Mouse (Mus musculus): ENCODE data around the gene Col25a1. TPM values are rescaled to one million over a fixed set of nuclear protein-coding genes. Genes with fewer than 3 reads are reported as not detected.
A peak's percentile ranks its signal among the peaks of the same experiment; 100 is the strongest.

Gene Col25a1
- total and polyA plus RNA-seq, 2 experiments from 2014 or later, result 4.2 to 15.7 TPM

- H3K4me1 ChIP-seq (ENCODE audit: insufficient read depth, low read length), result no peaks in the 10 kb centered on the region
- TF ChIP-seq CTCF (IDR thresholded peaks at IDR 0.05; ENCODE audit: low read depth), result no peak
- DNase-seq (ENCODE audit: low spot score), result no peak
- ATAC-seq, result no peak
- no peak overlapping the region for H3K4me2 ChIP-seq (ENCODE audit: low read depth, low read length)
- no peaks in the 10 kb centered on the region for H3K36me3 ChIP-seq (ENCODE audit: insufficient read depth, low read length)
- no peak overlapping the region for H3K9ac ChIP-seq (replicated peaks; ENCODE audit: low read length)
- H3K4me3 ChIP-seq (ENCODE audit: low read length), result no peak overlapping the region
- H3K9me3 ChIP-seq (ENCODE audit: low read length), result no peaks in the 10 kb centered on the region
- H3K27ac ChIP-seq, result no peak overlapping the region
- no peaks in the 10 kb centered on the region for H3K27me3 ChIP-seq (ENCODE audit: insufficient read depth, low read length)
Measured at GRCm38 (mm10) chr3:130216141-130216540, 84.8 kb downstream of the Col25a1 start.

GRCm38 (mm10) chr3:130216646-130217045, 85.3 kb downstream of the Col25a1 start:
- no peak for ATAC-seq
- Histone ChIP-seq H3K4me2 (ENCODE audit: low read depth, low read length) (no peak overlapping the region), H3K4me1 (ENCODE audit: insufficient read depth, low read length) (no peaks in the 10 kb centered on the region), H3K4me3 (ENCODE audit: low read length) (no peak overlapping the region), H3K27ac (no peak overlapping the region), H3K9me3 (ENCODE audit: low read length) (no peaks in the 10 kb centered on the region), H3K9ac (replicated peaks; ENCODE audit: low read length) (no peak overlapping the region), H3K36me3 (ENCODE audit: insufficient read depth, low read length) (no peaks in the 10 kb centered on the region), H3K27me3 (ENCODE audit: insufficient read depth, low read length) (no peaks in the 10 kb centered on the region)
- peak; percentile 31 for DNase-seq (ENCODE audit: low spot score)
- no peak for TF ChIP-seq CTCF (IDR thresholded peaks at IDR 0.05; ENCODE audit: low read depth)
- WGBS, result 90% methylated on average over 3 of the region's 3 CpGs

- no peak overlapping the region for H3K9ac ChIP-seq (replicated peaks; ENCODE audit: low read length)
- TF ChIP-seq CTCF (IDR thresholded peaks at IDR 0.05; ENCODE audit: low read depth), result no peak
- H3K9me3 ChIP-seq (ENCODE audit: low read length), result no peaks in the 10 kb centered on the region
- no peak overlapping the region for H3K27ac ChIP-seq
- no peak for DNase-seq (ENCODE audit: low spot score)
- 93% methylated on average over 2 of the region's 2 CpGs for WGBS
- no peak for ATAC-seq
- no peak overlapping the region for H3K4me2 ChIP-seq (ENCODE audit: low read depth, low read length)
- no peak overlapping the region for H3K4me3 ChIP-seq (ENCODE audit: low read length)
- no peaks in the 10 kb centered on the region for H3K36me3 ChIP-seq (ENCODE audit: insufficient read depth, low read length)
- H3K4me1 ChIP-seq (ENCODE audit: insufficient read depth, low read length), result no peaks in the 10 kb centered on the region
- no peaks in the 10 kb centered on the region for H3K27me3 ChIP-seq (ENCODE audit: insufficient read depth, low read length)
Measured at GRCm38 (mm10) chr3:130217705-130218104, 86.4 kb downstream of the Col25a1 start.

GRCm38 (mm10) chr3:130218232-130218728, 87.0 kb downstream of the Col25a1 start:
- H3K27ac ChIP-seq, result no peak overlapping the region
- H3K27me3 ChIP-seq (ENCODE audit: insufficient read depth, low read length), result no peaks in the 10 kb centered on the region
- ATAC-seq (no peak), DNase-seq (ENCODE audit: low spot score) (no peak)
- no peaks in the 10 kb centered on the region for H3K36me3 ChIP-seq (ENCODE audit: insufficient read depth, low read length)
- no peaks in the 10 kb centered on the region for H3K9me3 ChIP-seq (ENCODE audit: low read length)
- TF ChIP-seq CTCF (IDR thresholded peaks at IDR 0.05; ENCODE audit: low read depth), result no peak
- no peaks in the 10 kb centered on the region for H3K4me1 ChIP-seq (ENCODE audit: insufficient read depth, low read length)
- WGBS, result 68% methylated on average over 5 of the region's 5 CpGs
- H3K9ac ChIP-seq (replicated peaks; ENCODE audit: low read length), result no peak overlapping the region
- H3K4me2 ChIP-seq (ENCODE audit: low read depth, low read length), result no peak overlapping the region
- no peak overlapping the region for H3K4me3 ChIP-seq (ENCODE audit: low read length)

GRCm38 (mm10) chr3:130220811-130221210, 89.5 kb downstream of the Col25a1 start:
- H3K9me3 ChIP-seq (ENCODE audit: low read length), result no peaks in the 10 kb centered on the region
- no peaks in the 10 kb centered on the region for H3K27me3 ChIP-seq (ENCODE audit: insufficient read depth, low read length)
- no peak for TF ChIP-seq CTCF (IDR thresholded peaks at IDR 0.05; ENCODE audit: low read depth)
- H3K27ac ChIP-seq, result no peak overlapping the region
- DNase-seq (ENCODE audit: low spot score) (no peak), ATAC-seq (no peak)
- H3K4me3 ChIP-seq (ENCODE audit: low read length), result no peak overlapping the region
- no peak overlapping the region for H3K4me2 ChIP-seq (ENCODE audit: low read depth, low read length)
- no peak overlapping the region for H3K9ac ChIP-seq (replicated peaks; ENCODE audit: low read length)
- no peaks in the 10 kb centered on the region for H3K4me1 ChIP-seq (ENCODE audit: insufficient read depth, low read length)
- H3K36me3 ChIP-seq (ENCODE audit: insufficient read depth, low read length), result no peaks in the 10 kb centered on the region
- 95% methylated on average over 3 of the region's 3 CpGs for WGBS

GRCm38 (mm10) chr3:130228186-130228585, 96.9 kb downstream of the Col25a1 start:
- H3K9me3 ChIP-seq (ENCODE audit: low read length), result no peaks in the 10 kb centered on the region
- WGBS, result 93% methylated on average over 9 of the region's 9 CpGs
- no peak overlapping the region for H3K4me3 ChIP-seq (ENCODE audit: low read length)
- no peak overlapping the region for H3K9ac ChIP-seq (replicated peaks; ENCODE audit: low read length)
- no peaks in the 10 kb centered on the region for H3K36me3 ChIP-seq (ENCODE audit: insufficient read depth, low read length)
- H3K27me3 ChIP-seq (ENCODE audit: insufficient read depth, low read length), result no peaks in the 10 kb centered on the region
- no peak for TF ChIP-seq CTCF (IDR thresholded peaks at IDR 0.05; ENCODE audit: low read depth)
- ATAC-seq (no peak), DNase-seq (ENCODE audit: low spot score) (no peak)
- H3K27ac ChIP-seq, result no peak overlapping the region
- no peak overlapping the region for H3K4me2 ChIP-seq (ENCODE audit: low read depth, low read length)
- H3K4me1 ChIP-seq (ENCODE audit: insufficient read depth, low read length), result no peaks in the 10 kb centered on the region

GRCm38 (mm10) chr3:130232944-130233343, 101.6 kb downstream of the Col25a1 start:
- H3K9me3 ChIP-seq (ENCODE audit: low read length), result no peaks in the 10 kb centered on the region
- H3K4me1 ChIP-seq (ENCODE audit: insufficient read depth, low read length), result no peaks in the 10 kb centered on the region
- DNase-seq (ENCODE audit: low spot score), result no peak
- H3K27ac ChIP-seq, result no peak overlapping the region
- H3K4me2 ChIP-seq (ENCODE audit: low read depth, low read length), result no peak overlapping the region
- no peak overlapping the region for H3K9ac ChIP-seq (replicated peaks; ENCODE audit: low read length)
- H3K36me3 ChIP-seq (ENCODE audit: insufficient read depth, low read length), result no peaks in the 10 kb centered on the region
- H3K27me3 ChIP-seq (ENCODE audit: insufficient read depth, low read length), result no peaks in the 10 kb centered on the region
- no peak for TF ChIP-seq CTCF (IDR thresholded peaks at IDR 0.05; ENCODE audit: low read depth)
- WGBS, result 92% methylated on average over 7 of the region's 7 CpGs
- no peak for ATAC-seq
- H3K4me3 ChIP-seq (ENCODE audit: low read length), result no peak overlapping the region
